Mouse (Mus musculus) G1E (cell line): ENCODE results near the gene Nbas.

ENCODE experiments used
- CTCF ChIP-seq: IDR thresholded peaks from 2 replicates; pipeline ENCODE4 v1.5.1; 2012; ENCODE audit warnings: low read depth, low read length, inconsistent platforms, mixed read lengths
- GATA1 ChIP-seq: IDR thresholded peaks from 2 replicates; pipeline ENCODE4 v1.6.1; 2012; ENCODE audit warnings: borderline replicate concordance, low read length, inconsistent platforms, mixed read lengths
- GATA2 ChIP-seq: IDR thresholded peaks from 2 replicates; pipeline ENCODE4 v1.6.1; 2012; ENCODE audit warnings: low read depth, low read length, inconsistent platforms, borderline replicate concordance
- POLR2AphosphoS5 ChIP-seq: IDR thresholded peaks from 2 replicates; pipeline ENCODE4 v1.6.1; 2012; ENCODE audit warnings: low read depth, low read length, inconsistent platforms; ENCODE audit not compliant: insufficient replicate concordance
- TAL1 ChIP-seq: conservative IDR thresholded peaks from 2 replicates; pipeline ENCODE4 v1.6.1; 2012; ENCODE audit warnings: low read depth, low read length, inconsistent platforms, mixed read lengths

DNA sequence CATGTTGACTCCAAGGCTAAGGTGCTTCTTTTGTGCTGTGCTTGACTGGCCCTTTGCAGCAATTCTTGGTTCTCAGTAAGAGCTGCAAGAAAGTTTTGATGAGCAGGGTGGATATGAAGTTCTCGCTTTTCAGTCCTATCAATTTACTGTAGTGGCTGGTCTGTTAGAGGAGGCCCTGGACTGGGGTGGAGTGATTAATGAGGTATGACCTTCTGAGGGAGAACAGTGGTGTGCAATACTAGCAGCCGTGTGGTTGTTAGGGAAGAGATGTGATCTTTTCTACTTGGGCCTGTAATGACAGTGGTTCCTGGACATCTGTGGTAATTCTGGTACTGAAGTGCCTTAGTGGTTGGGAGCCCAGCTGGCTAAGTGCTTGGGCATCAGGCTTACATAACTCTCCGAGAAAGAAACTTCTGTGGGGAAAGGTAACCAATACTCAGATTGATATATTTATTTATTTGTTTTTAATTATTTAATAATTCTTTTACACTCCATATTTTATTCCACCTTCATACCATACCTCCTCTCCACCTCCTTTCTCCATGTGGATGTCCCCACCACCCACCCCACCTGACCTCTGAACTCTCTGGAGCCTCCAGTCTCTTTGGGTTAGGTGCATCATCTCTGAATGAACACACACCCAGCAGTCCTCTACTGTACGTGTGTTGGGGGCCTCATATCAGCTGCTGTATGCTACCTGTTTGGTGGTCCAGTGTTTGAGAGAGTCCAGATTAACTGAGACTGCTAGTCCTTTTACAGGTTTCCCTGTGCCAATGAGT lies 175.9 kb downstream of the Nbas start:
- TF ChIP-seq CTCF (no peak), TAL1 (no peak), GATA1 (no peak), POLR2AphosphoS5 (no peak), GATA2 (no peak)
